Mouse (Mus musculus) lung, embryonic 15.5 days (tissue): Measurements from ENCODE around the gene Cdk5rap2. TPM values are rescaled to one million over a fixed set of nuclear protein-coding genes. Genes with fewer than 3 reads are reported as not detected.

Experiments used
- ATAC-seq: fragments of 200-750 bp; cut with Nextera tagmentation; 2 replicates; pipeline ENCODE4 v1.8.0; 2017; ENCODE audit warnings: moderate number of reproducible peaks, borderline replicate concordance; ENCODE audit not compliant: low FRiP score, low TSS enrichment; ENCODE audit errors: extremely low read depth
- H3K27ac ChIP-seq: fragments of 300-500 bp; sonication (generic); 2 replicates; pipeline ENCODE4 v1.5.1; 2015; ENCODE audit warnings: moderate library complexity, mild to moderate bottlenecking, inconsistent platforms
- H3K27me3 ChIP-seq: fragments of 300-500 bp; sonication (generic); 2 replicates; pipeline ENCODE4 v1.6.1; 2015; ENCODE audit warnings: inconsistent platforms
- H3K36me3 ChIP-seq: fragments of 300-500 bp; sonication (generic); 2 replicates; pipeline ENCODE4 v1.6.1; 2015; ENCODE audit warnings: inconsistent platforms
- H3K4me1 ChIP-seq: fragments of 300-500 bp; sonication (generic); 2 replicates; pipeline ENCODE4 v1.6.1; 2015; ENCODE audit warnings: inconsistent platforms
- H3K4me2 ChIP-seq: fragments of 300-500 bp; sonication (generic); 2 replicates; pipeline ENCODE4 v1.6.1; 2015; ENCODE audit warnings: inconsistent platforms, mild to moderate bottlenecking, moderate library complexity
- H3K4me3 ChIP-seq: fragments of 300-500 bp; sonication (generic); 2 replicates; pipeline ENCODE4 v1.5.1; 2015; ENCODE audit warnings: mild to moderate bottlenecking, inconsistent platforms
- H3K9ac ChIP-seq: fragments of 300-500 bp; sonication (generic); 2 replicates; pipeline ENCODE4 v1.6.1; 2015; ENCODE audit warnings: inconsistent platforms
- H3K9me3 ChIP-seq: fragments of 300-500 bp; sonication (generic); 2 replicates; pipeline ENCODE4 v1.6.1; 2016; ENCODE audit warnings: inconsistent platforms
- whole genome bisulfite sequencing: fragments of 180-500 bp; shearing (Covaris S2); methylation state at CpG from one replicate; pipeline ENCODE4 v1.1.7; 2015; 5-methylcytosine and 5-hydroxymethylcytosine counted together
- polyA plus RNA-seq: library from polyadenylated mRNA; unstranded; fragments of >200 nt; fragmentation: Nextera tagmentation; extraction: Ambion mirVana; gene quantifications from 2 replicates; pipeline ENCODE4 v1.2.1, GENCODE M21; 2015

Cdk5rap2 gene
- polyA plus RNA-seq, 1 experiment from 2014 or later: 18.8 TPM

GRCm38 (mm10) chr4:70335444-70336144 lies 74.6 kb downstream of the Cdk5rap2 start:
- Histone ChIP-seq H3K4me1 (no peaks in the 10 kb centered on the region), H3K9me3 (no peaks in the 10 kb centered on the region), H3K27ac (no peak overlapping the region), H3K36me3 (peaks cover 2% of the 10 kb centered on the region; the same call in 1 of the 2 replicates), H3K4me3 (no peak overlapping the region), H3K27me3 (no peaks in the 10 kb centered on the region), H3K9ac (no peak overlapping the region), H3K4me2 (no peak overlapping the region)
- ATAC-seq: no peak
- WGBS: 67% methylated on average over 11 of the region's 11 CpGs

- Histone ChIP-seq H3K9ac (no peak overlapping the region), H3K9me3 (no peaks in the 10 kb centered on the region), H3K4me2 (no peak overlapping the region), H3K27me3 (no peaks in the 10 kb centered on the region), H3K36me3 (peaks cover 2% of the 10 kb centered on the region; the same call in 1 of the 2 replicates), H3K27ac (no peak overlapping the region), H3K4me1 (no peaks in the 10 kb centered on the region), H3K4me3 (no peak overlapping the region)
- no peak for ATAC-seq
- WGBS: 67% methylated on average over 4 of the region's 4 CpGs
Observed at GRCm38 (mm10) chr4:70334995-70335394, 75.2 kb downstream of the Cdk5rap2 start.

- 85% methylated on average over 6 of the region's 6 CpGs for WGBS
- Histone ChIP-seq H3K36me3 (no peaks in the 10 kb centered on the region), H3K4me3 (no peak overlapping the region), H3K27ac (no peak overlapping the region), H3K4me1 (no peaks in the 10 kb centered on the region), H3K9me3 (no peaks in the 10 kb centered on the region), H3K27me3 (no peaks in the 10 kb centered on the region), H3K9ac (no peak overlapping the region), H3K4me2 (no peak overlapping the region)
- ATAC-seq: no peak
Observed at GRCm38 (mm10) chr4:70332981-70333380, 77.3 kb downstream of the Cdk5rap2 start.

GRCm38 (mm10) chr4:70332576-70332975 lies 77.7 kb downstream of the Cdk5rap2 start:
- H3K27ac ChIP-seq: no peak overlapping the region
- ATAC-seq: no peak
- H3K9ac ChIP-seq: no peak overlapping the region
- no peak overlapping the region for H3K4me2 ChIP-seq
- 85% methylated on average over 7 of the region's 7 CpGs for WGBS
- no peaks in the 10 kb centered on the region; the same call in 1 of the 2 replicates for H3K36me3 ChIP-seq
- no peaks in the 10 kb centered on the region for H3K4me1 ChIP-seq
- H3K27me3 ChIP-seq: no peaks in the 10 kb centered on the region
- no peak overlapping the region for H3K4me3 ChIP-seq
- no peaks in the 10 kb centered on the region for H3K9me3 ChIP-seq

- Histone ChIP-seq H3K27me3 (no peaks in the 10 kb centered on the region), H3K9ac (no peak overlapping the region), H3K4me2 (no peak overlapping the region), H3K9me3 (no peaks in the 10 kb centered on the region), H3K4me3 (no peak overlapping the region), H3K4me1 (no peaks in the 10 kb centered on the region), H3K27ac (no peak overlapping the region), H3K36me3 (no peaks in the 10 kb centered on the region; the same call in 1 of the 2 replicates)
- ATAC-seq: no peak
- 87% methylated on average over 6 of the region's 6 CpGs for WGBS
Observed at GRCm38 (mm10) chr4:70331181-70331580, 79.1 kb downstream of the Cdk5rap2 start.

- H3K36me3 ChIP-seq: no peaks in the 10 kb centered on the region; the same call in 1 of the 2 replicates
- H3K9me3 ChIP-seq: no peaks in the 10 kb centered on the region
- no peaks in the 10 kb centered on the region for H3K27me3 ChIP-seq
- H3K4me3 ChIP-seq: no peak overlapping the region
- no peaks in the 10 kb centered on the region for H3K4me1 ChIP-seq
- no peak for ATAC-seq
- no peak overlapping the region for H3K27ac ChIP-seq
- no peak overlapping the region for H3K9ac ChIP-seq
- 86% methylated on average over 9 of the region's 9 CpGs for WGBS
- no peak overlapping the region for H3K4me2 ChIP-seq
Observed at GRCm38 (mm10) chr4:70328033-70328432, 82.2 kb downstream of the Cdk5rap2 start.

- 33% methylated on average over 1 of the region's 1 CpGs for WGBS
- H3K4me2 ChIP-seq: no peak overlapping the region
- no peaks in the 10 kb centered on the region for H3K9me3 ChIP-seq
- no peak overlapping the region for H3K27ac ChIP-seq
- no peaks in the 10 kb centered on the region for H3K27me3 ChIP-seq
- H3K9ac ChIP-seq: no peak overlapping the region
- no peaks in the 10 kb centered on the region for H3K4me1 ChIP-seq
- ATAC-seq: no peak
- no peaks in the 10 kb centered on the region; the same call in 1 of the 2 replicates for H3K36me3 ChIP-seq
- no peak overlapping the region for H3K4me3 ChIP-seq
Observed at GRCm38 (mm10) chr4:70327436-70327835, 82.8 kb downstream of the Cdk5rap2 start.

GRCm38 (mm10) chr4:70321586-70321985 lies 88.7 kb downstream of the Cdk5rap2 start:
- 43% methylated on average over 1 of the region's 1 CpGs for WGBS
- ATAC-seq: no peak
- Histone ChIP-seq H3K9ac (no peak overlapping the region), H3K4me3 (no peak overlapping the region), H3K27me3 (no peaks in the 10 kb centered on the region), H3K4me1 (no peaks in the 10 kb centered on the region), H3K4me2 (no peak overlapping the region), H3K9me3 (no peaks in the 10 kb centered on the region), H3K36me3 (peaks cover 6% of the 10 kb centered on the region; the same call in 1 of the 2 replicates), H3K27ac (no peak overlapping the region)

- Histone ChIP-seq H3K27ac (no peak overlapping the region), H3K9me3 (no peaks in the 10 kb centered on the region), H3K4me1 (no peaks in the 10 kb centered on the region), H3K4me2 (no peak overlapping the region), H3K36me3 (peaks cover 23% of the 10 kb centered on the region; the same call in 1 of the 2 replicates), H3K9ac (no peak overlapping the region), H3K27me3 (no peaks in the 10 kb centered on the region), H3K4me3 (no peak overlapping the region)
- no peak for ATAC-seq
- 87% methylated on average over 4 of the region's 4 CpGs for WGBS
Observed at GRCm38 (mm10) chr4:70312170-70312569, 98.1 kb downstream of the Cdk5rap2 start.

- no peaks in the 10 kb centered on the region for H3K9me3 ChIP-seq
- H3K27me3 ChIP-seq: no peaks in the 10 kb centered on the region
- no peaks in the 10 kb centered on the region for H3K4me1 ChIP-seq
- WGBS: 71% methylated on average over 5 of the region's 5 CpGs
- no peak overlapping the region for H3K9ac ChIP-seq
- peaks cover 17% of the 10 kb centered on the region; the same call in 1 of the 2 replicates for H3K36me3 ChIP-seq
- H3K27ac ChIP-seq: no peak overlapping the region
- H3K4me2 ChIP-seq: no peak overlapping the region
- no peak overlapping the region for H3K4me3 ChIP-seq
- ATAC-seq: no peak
Observed at GRCm38 (mm10) chr4:70311530-70311929, 98.7 kb downstream of the Cdk5rap2 start.

- no peaks in the 10 kb centered on the region for H3K9me3 ChIP-seq
- no peaks in the 10 kb centered on the region for H3K4me1 ChIP-seq
- H3K27ac ChIP-seq: no peak overlapping the region
- no peak overlapping the region for H3K4me3 ChIP-seq
- H3K9ac ChIP-seq: no peak overlapping the region
- WGBS: 63% methylated on average over 4 of the region's 4 CpGs
- H3K27me3 ChIP-seq: no peaks in the 10 kb centered on the region
- peaks cover 8% of the 10 kb centered on the region; the same call in 1 of the 2 replicates for H3K36me3 ChIP-seq
- H3K4me2 ChIP-seq: no peak overlapping the region
- no peak for ATAC-seq
Observed at GRCm38 (mm10) chr4:70307230-70307629, 103.0 kb downstream of the Cdk5rap2 start.

- Histone ChIP-seq H3K4me1 (no peaks in the 10 kb centered on the region), H3K9me3 (no peaks in the 10 kb centered on the region), H3K9ac (no peak overlapping the region), H3K27me3 (no peaks in the 10 kb centered on the region), H3K4me2 (no peak overlapping the region), H3K4me3 (no peak overlapping the region), H3K36me3 (peaks cover 24% of the 10 kb centered on the region; the same call in 1 of the 2 replicates), H3K27ac (no peak overlapping the region)
- 58% methylated on average over 4 of the region's 4 CpGs for WGBS
- ATAC-seq: no peak
Observed at GRCm38 (mm10) chr4:70303870-70304269, 106.4 kb downstream of the Cdk5rap2 start.
